Mouse (Mus musculus) E14TG2a.4 (cell line): ENCODE results near the gene Sos2.

Source experiments
- CTCF ChIP-seq: conservative IDR thresholded peaks from 2 replicates; pipeline ENCODE4 v1.5.1; 2014; ENCODE audit warnings: low read length
- NANOG ChIP-seq: IDR thresholded peaks from 2 replicates; pipeline ENCODE4 v1.6.1; 2014; ENCODE audit warnings: borderline replicate concordance, low read length, mixed read lengths
- POU5F1 ChIP-seq: IDR thresholded peaks from 2 replicates; pipeline ENCODE4 v1.6.1; 2014; ENCODE audit warnings: low read length, borderline replicate concordance

DNA sequence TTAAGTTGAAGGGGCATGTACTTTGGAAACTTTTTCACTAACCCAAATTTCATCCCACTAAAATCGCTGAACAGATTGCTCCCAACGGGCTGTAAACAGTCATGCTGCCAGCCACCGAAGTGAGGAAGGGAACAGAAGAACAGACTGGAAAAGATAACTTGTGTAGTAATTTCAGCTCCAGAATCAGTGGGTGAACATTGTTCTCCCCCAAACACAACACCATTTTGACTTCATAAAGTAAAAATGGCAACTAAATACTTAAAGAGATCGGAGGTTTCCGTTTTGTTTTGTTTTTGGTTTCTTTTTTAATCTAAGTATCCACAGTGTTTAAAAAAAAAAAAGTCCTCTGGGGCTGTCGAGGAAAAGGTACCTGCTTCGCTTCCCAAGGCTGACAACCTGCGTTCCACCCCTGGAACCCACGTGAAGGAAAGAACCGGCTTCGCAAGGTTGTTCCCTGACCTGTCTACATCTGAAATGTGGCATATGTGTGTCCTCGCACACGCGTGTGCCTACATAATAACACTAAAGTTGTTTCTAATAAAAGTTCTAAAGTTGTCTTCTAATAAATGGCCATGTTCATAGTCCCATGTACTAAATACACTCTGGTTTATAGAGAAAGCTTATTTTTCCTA is 1.3 kb upstream of the Sos2 start:
- TF ChIP-seq CTCF, result no peak
- no peak for TF ChIP-seq NANOG
- TF ChIP-seq POU5F1, result no peak
